Mouse (Mus musculus): ENCODE data around the gene Eps8.

DNA sequence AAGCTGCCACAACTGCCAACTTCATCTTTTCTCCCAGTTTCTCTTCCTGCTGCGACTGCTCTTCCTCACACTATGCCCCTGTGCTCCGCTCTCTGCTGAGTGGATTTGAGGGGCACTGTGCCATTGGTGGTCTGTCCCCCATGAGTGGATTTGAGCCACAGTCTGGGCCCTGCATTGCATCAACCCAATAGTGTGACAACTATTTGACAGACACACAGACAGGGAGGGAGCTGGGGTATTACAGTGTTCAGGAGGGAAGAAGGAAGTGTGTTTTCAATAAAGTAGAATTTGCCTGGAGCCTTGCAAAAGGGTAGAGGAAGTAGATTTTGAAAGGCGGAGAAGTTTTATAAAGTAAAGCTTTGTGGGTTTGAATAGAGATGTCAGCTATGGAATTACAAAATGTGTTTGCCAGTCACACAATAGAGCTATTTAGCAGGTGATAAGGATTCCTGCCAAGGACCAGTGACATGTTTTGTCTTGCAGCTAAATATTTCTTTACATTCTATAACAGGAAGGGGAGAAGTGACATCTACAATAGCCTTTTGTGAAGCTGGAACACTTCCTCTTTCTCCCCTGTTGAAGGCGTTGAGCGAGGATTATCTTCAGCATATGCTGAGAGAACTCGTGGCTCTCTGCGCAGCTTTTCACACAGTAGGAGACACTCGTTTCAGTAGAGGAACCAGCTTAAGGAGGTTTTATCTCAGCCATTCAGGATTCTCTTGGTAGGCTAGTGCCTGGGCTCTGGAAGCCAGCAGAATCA, 41.9 kb upstream of the Eps8 start:
- TF ChIP-seq CTCF (IDR thresholded peaks at IDR 0.05; ENCODE audit: extremely low read depth, insufficient read length, insufficient replicate concordance, low read depth, low read length) (no peak), POLR2A (IDR thresholded peaks at IDR 0.05; ENCODE audit: low read depth, low read length) (no peak)
